Comparison of ENCODE assay signal across 12 mouse cellular contexts in the genomic region with DNA sequence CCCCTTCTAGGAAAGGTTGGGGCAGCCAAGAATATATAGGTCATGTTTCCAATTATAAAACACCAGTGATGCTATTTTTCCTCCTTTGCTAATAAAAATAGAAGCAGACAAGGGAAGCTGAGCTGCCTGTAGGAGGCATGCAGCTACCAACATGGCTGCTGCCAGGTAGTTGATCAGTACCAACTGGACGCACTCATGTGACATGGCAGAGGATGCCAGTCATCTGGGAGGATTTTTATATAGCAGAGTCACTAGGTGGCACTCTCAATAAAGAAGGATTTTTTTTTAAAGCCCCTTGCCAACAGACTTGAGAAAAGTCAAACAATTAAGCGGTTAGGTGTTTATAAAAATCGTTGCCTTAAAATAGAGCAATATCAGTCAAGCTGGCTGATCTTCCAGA.
DNase-seq lines count a peak whose midpoint lies in the region; ATAC-seq lines count a peak whose summit lies in the region.
"Had no signal": no experiment of that assay in that cellular context is flagged by ENCODE, and none has a peak within 500 bp of the region (broad histone marks: within the 10 kb centered on the region; RNA-seq: fewer than 3 reads in every experiment).

No protein-coding gene starts in this region.

- no peak overlapping the region for H3K4me3 ChIP-seq in heart, embryonic 10.5 days
- no peak overlapping the region for H3K4me3 ChIP-seq in limb, embryonic 13.5 days
- no peak overlapping the region for H3K4me3 ChIP-seq in midbrain, embryonic 14.5 days (replicated peaks; ENCODE audit: low read depth, low read length)
- H3K4me3 ChIP-seq: hindbrain, embryonic 12.5 days had no signal

- no peaks in the 10 kb centered on the region for H3K27me3 ChIP-seq in heart, embryonic 10.5 days (ENCODE audit: insufficient read depth, poor library complexity, severe bottlenecking)
- no peaks in the 10 kb centered on the region for H3K27me3 ChIP-seq in limb, embryonic 13.5 days
- H3K27me3 ChIP-seq in midbrain, embryonic 14.5 days (ENCODE audit: control insufficient read depth, insufficient read depth, low read length): no peaks in the 10 kb centered on the region
- H3K27me3 ChIP-seq: hindbrain, embryonic 12.5 days had no signal

- peak; percentile 4 to 12 for DNase-seq in cerebellum, adult 18-20 months
- DNase-seq in heart, adult 11 months: peak; percentile 94
- no peak for DNase-seq in heart, embryonic 10.5 days (ENCODE audit: low spot score)
- DNase-seq in kidney, postnatal 36 days: peak; percentile 5 to 18
- no peak for DNase-seq in kidney, postnatal 14 days
- DNase-seq in midbrain, embryonic 14.5 days: no peak
- DNase-seq: lung, adult 18-20 months; thymus, adult 2 months had no signal

- peaks cover 9% of the 10 kb centered on the region; the same call in 1 of the 2 replicates for H3K4me1 ChIP-seq in heart, embryonic 10.5 days
- H3K4me1 ChIP-seq in limb, embryonic 13.5 days: peaks cover 13% of the 10 kb centered on the region
- H3K4me1 ChIP-seq in midbrain, embryonic 14.5 days (ENCODE audit: control insufficient read depth, insufficient read depth, low read length): no peaks in the 10 kb centered on the region

- H3K27ac ChIP-seq in heart, embryonic 10.5 days: no peak overlapping the region
- H3K27ac ChIP-seq in limb, embryonic 13.5 days: no peak overlapping the region
- no peak overlapping the region for H3K27ac ChIP-seq in midbrain, embryonic 14.5 days (replicated peaks; ENCODE audit: low read depth, low read length)
- H3K27ac ChIP-seq: hindbrain, embryonic 12.5 days had no signal

- no peak overlapping the region for H3K9ac ChIP-seq in limb, embryonic 13.5 days
- no peak overlapping the region for H3K9ac ChIP-seq in midbrain, embryonic 14.5 days (replicated peaks; ENCODE audit: low read length)
- H3K9ac ChIP-seq: hindbrain, embryonic 12.5 days had no signal

- no peak overlapping the region for H3K4me2 ChIP-seq in limb, embryonic 13.5 days (replicated peaks)
- H3K4me2 ChIP-seq in midbrain, embryonic 14.5 days (ENCODE audit: low read length): no peak overlapping the region
- H3K4me2 ChIP-seq: hindbrain, embryonic 12.5 days had no signal

- H3K36me3 ChIP-seq in heart, embryonic 10.5 days: no peaks in the 10 kb centered on the region
- no peaks in the 10 kb centered on the region for H3K36me3 ChIP-seq in limb, embryonic 13.5 days
- H3K36me3 ChIP-seq in midbrain, embryonic 14.5 days (ENCODE audit: control insufficient read depth, insufficient read depth, low read length): no peaks in the 10 kb centered on the region
- H3K36me3 ChIP-seq: G1E; hindbrain, embryonic 12.5 days had no signal

- ATAC-seq in cerebellum, adult (ENCODE audit: insufficient number of reproducible peaks, low FRiP score, low TSS enrichment): no peak
- ATAC-seq in limb, embryonic 13.5 days (ENCODE audit: low FRiP score, low read depth): 0 out of 2 replicates have a peak, but pooled peaks have one; percentile 48
- ATAC-seq in midbrain, embryonic 14.5 days (ENCODE audit: low FRiP score, low TSS enrichment): no peak

- no peaks in the 10 kb centered on the region for H3K9me3 ChIP-seq in heart, embryonic 10.5 days
- no peaks in the 10 kb centered on the region for H3K9me3 ChIP-seq in limb, embryonic 13.5 days
- no peaks in the 10 kb centered on the region for H3K9me3 ChIP-seq in midbrain, embryonic 14.5 days (ENCODE audit: control insufficient read depth, low read length)
- H3K9me3 ChIP-seq: G1E; hindbrain, embryonic 12.5 days had no signal

- WGBS in heart, embryonic 10.5 days: 88% methylated on average over 3 of the region's 3 CpGs
- 85% methylated on average over 3 of the region's 3 CpGs for WGBS in limb, embryonic 13.5 days
- WGBS in midbrain, embryonic 14.5 days: 93% methylated on average over 3 of the region's 3 CpGs

Comparison
In these comparisons a context has a peak if more than half of its experiments do, and no peak if none do; other contexts are left out.
1. DNase-seq: peak in cerebellum, adult 18-20 months (2 of 2), heart, adult 11 months (single experiment) and kidney, postnatal 36 days (2 of 2); none in heart, embryonic 10.5 days (single experiment), kidney, postnatal 14 days (single experiment) and midbrain, embryonic 14.5 days (single experiment).